Mouse (Mus musculus) thymus, postnatal 10 days (tissue): ENCODE measurements at regions not wholly inside any gene's neighbourhood (a gene's known extent, or its start where the extent isn't known, plus 50 kb on each side); places are given as distances from the start of the nearest gene placed in this dataset.

Source experiments
- DNase-seq, 2 experiments: peaks; one replicate each; pipeline ENCODE4 v3.0.0; 2021; ENCODE audit warnings: low spot score in 2 of 2

- no peak for DNase-seq
These were observed 118.8 kb upstream of the Ccdc54 start for GRCm38 (mm10) chr16:50709727-50710126.

GRCm38 (mm10) chr16:50707906-50708305, 117.0 kb upstream of the Ccdc54 start:
- no peak for DNase-seq

- no peak for DNase-seq
These were observed 115.0 kb upstream of the Ccdc54 start for GRCm38 (mm10) chr16:50705921-50706320.

- DNase-seq, result no peak
These were observed 110.0 kb upstream of the Ccdc54 start for GRCm38 (mm10) chr16:50700811-50701517.

GRCm38 (mm10) chr16:50700123-50700522, 109.2 kb upstream of the Ccdc54 start:
- DNase-seq, result no peak

GRCm38 (mm10) chr16:50697722-50698121, 106.8 kb upstream of the Ccdc54 start:
- no peak for DNase-seq

GRCm38 (mm10) chr16:50696052-50696451, 105.1 kb upstream of the Ccdc54 start:
- no peak for DNase-seq

GRCm38 (mm10) chr16:50694045-50694444, 103.1 kb upstream of the Ccdc54 start:
- no peak for DNase-seq

GRCm38 (mm10) chr16:50690818-50691217, 99.9 kb upstream of the Ccdc54 start:
- DNase-seq, result no peak

- no peak for DNase-seq
These were observed 98.6 kb upstream of the Ccdc54 start for GRCm38 (mm10) chr16:50689525-50689924.

GRCm38 (mm10) chr16:50688818-50689506, 98.0 kb upstream of the Ccdc54 start:
- no peak for DNase-seq

GRCm38 (mm10) chr16:50679698-50680097, 88.7 kb upstream of the Ccdc54 start:
- no peak for DNase-seq

- no peak for DNase-seq
These were observed 82.4 kb upstream of the Ccdc54 start for GRCm38 (mm10) chr16:50673339-50673738.

GRCm38 (mm10) chr16:50672713-50673112, 81.8 kb upstream of the Ccdc54 start:
- no peak for DNase-seq

- no peak for DNase-seq
These were observed 80.2 kb upstream of the Ccdc54 start for GRCm38 (mm10) chr16:50671170-50671569.

GRCm38 (mm10) chr16:50664240-50664639, 73.3 kb upstream of the Ccdc54 start:
- no peak for DNase-seq
